Mouse (Mus musculus): ENCODE data around the gene Grb7. TPM values are rescaled to one million over a fixed set of nuclear protein-coding genes. Genes with fewer than 3 reads are reported as not detected.

Grb7 gene
- polyA plus RNA-seq, 2 experiments = 8.1 to 9.1 TPM

DNA sequence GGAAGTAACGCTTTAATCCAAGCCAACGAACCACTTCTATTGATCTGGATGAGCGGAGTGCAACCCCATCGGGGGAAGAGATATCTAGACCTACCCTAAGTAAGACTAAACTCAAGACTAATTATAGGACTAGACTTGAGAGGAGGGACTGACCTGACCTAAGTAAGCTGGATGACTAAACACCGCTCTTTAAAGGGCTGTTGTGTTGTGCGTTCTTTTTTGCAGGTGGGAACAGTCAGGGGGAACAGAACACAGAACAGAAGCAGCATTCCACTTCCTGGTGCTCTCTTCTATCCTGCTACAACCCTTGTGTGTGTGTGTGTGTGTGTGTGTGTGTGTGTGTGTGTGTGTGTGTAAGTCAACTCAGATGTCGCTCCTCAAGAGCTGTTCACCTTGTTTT lies 45.4 kb downstream of the Grb7 start:
- Histone ChIP-seq H3K4me2 (replicated peaks; ENCODE audit: low read depth, low read length, severe bottlenecking) (no peak overlapping the region), H3K4me1 (ENCODE audit: control insufficient read depth, insufficient read depth, low read length) (0 out of 2 replicates have a peak, but pooled peaks cover 4% of the 10 kb centered on the region), H3K9ac (ENCODE audit: low read depth, low read length, severe bottlenecking) (no peak overlapping the region), H3K9me3 (ENCODE audit: control insufficient read depth, low read length) (no peaks in the 10 kb centered on the region), H3K36me3 (ENCODE audit: control insufficient read depth, insufficient read depth, low read length) (no peaks in the 10 kb centered on the region), H3K4me3 (replicated peaks; ENCODE audit: low read length) (no peak overlapping the region), H3K27me3 (ENCODE audit: control insufficient read depth, insufficient read depth, low read length) (no peaks in the 10 kb centered on the region), H3K27ac (replicated peaks; ENCODE audit: low read depth, low read length) (no peak overlapping the region)
- DNase-seq (ENCODE audit: low spot score) (no peak), ATAC-seq (ENCODE audit: low FRiP score, low read depth) (no peak)
- TF ChIP-seq POLR2A (IDR thresholded peaks at IDR 0.05; ENCODE audit: borderline replicate concordance, extremely low read depth, insufficient read depth, insufficient read length) = no peak
- WGBS = 90% methylated on average over 7 of the region's 7 CpGs

DNA sequence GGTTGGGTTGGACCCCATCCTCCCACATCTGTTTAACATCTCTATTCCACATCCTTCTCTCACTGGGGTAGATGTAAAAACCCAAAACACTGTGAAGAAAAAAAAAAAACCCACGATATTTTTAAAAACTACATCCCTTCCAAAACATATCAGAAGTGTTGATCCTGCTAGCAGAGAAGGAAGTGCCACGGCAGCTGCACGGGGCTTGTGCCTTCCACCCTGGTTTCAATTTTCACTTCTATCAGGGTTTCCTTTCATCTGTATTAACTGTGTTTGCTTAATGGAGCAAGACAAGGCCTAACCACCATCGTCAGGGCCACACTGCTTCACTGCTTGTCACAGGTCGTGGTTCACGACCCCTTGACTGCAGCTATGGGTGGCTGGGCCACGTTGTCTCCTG lies 46.8 kb downstream of the Grb7 start:
- H3K4me3 ChIP-seq (replicated peaks; ENCODE audit: low read length) = no peak overlapping the region
- TF ChIP-seq POLR2A (IDR thresholded peaks at IDR 0.05; ENCODE audit: borderline replicate concordance, extremely low read depth, insufficient read depth, insufficient read length) = no peak
- H3K9ac ChIP-seq (ENCODE audit: low read depth, low read length, severe bottlenecking) = 0 out of 2 replicates have a peak overlapping the region, but pooled peaks have one; percentile 25
- H3K27ac ChIP-seq (replicated peaks; ENCODE audit: low read depth, low read length) = 0 out of 2 replicates have a peak overlapping the region, but pooled peaks have one; percentile 8
- H3K4me2 ChIP-seq (replicated peaks; ENCODE audit: low read depth, low read length, severe bottlenecking) = no peak overlapping the region
- H3K36me3 ChIP-seq (ENCODE audit: control insufficient read depth, insufficient read depth, low read length) = no peaks in the 10 kb centered on the region
- no peaks in the 10 kb centered on the region for H3K27me3 ChIP-seq (ENCODE audit: control insufficient read depth, insufficient read depth, low read length)
- no peak for DNase-seq (ENCODE audit: low spot score)
- no peaks in the 10 kb centered on the region for H3K9me3 ChIP-seq (ENCODE audit: control insufficient read depth, low read length)
- peaks cover 12% of the 10 kb centered on the region; the same call in 1 of the 2 replicates for H3K4me1 ChIP-seq (ENCODE audit: control insufficient read depth, insufficient read depth, low read length)
- 21% methylated on average over 7 of the region's 7 CpGs for WGBS
- no peak for ATAC-seq (ENCODE audit: low FRiP score, low read depth)

DNA sequence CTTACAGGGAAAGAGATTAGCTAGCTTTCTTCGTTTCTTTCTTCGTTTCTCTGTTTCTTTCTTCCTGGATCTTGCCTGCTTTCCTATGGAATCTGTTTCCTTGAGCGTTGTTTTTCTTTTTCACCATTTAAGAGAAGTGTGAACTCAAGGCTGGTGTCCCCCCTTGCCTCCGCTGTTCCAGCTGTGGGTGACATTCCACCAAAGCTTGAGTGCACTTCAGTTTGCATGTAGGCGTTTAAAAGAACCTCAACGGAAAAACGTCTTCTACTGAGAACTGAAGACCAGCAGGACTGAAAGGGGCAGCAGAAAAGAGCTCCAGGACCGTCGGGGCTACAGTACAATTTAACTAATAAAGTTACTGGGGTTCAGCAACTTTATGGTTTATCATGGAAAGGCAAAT lies 47.2 kb downstream of the Grb7 start:
- Histone ChIP-seq H3K9ac (ENCODE audit: low read depth, low read length, severe bottlenecking) (0 out of 2 replicates have a peak overlapping the region, but pooled peaks have one; percentile 25), H3K4me2 (replicated peaks; ENCODE audit: low read depth, low read length, severe bottlenecking) (no peak overlapping the region), H3K27me3 (ENCODE audit: control insufficient read depth, insufficient read depth, low read length) (no peaks in the 10 kb centered on the region), H3K27ac (replicated peaks; ENCODE audit: low read depth, low read length) (0 out of 2 replicates have a peak overlapping the region, but pooled peaks have one; percentile 8), H3K4me1 (ENCODE audit: control insufficient read depth, insufficient read depth, low read length) (peaks cover 12% of the 10 kb centered on the region; the same call in 1 of the 2 replicates), H3K9me3 (ENCODE audit: control insufficient read depth, low read length) (no peaks in the 10 kb centered on the region), H3K36me3 (ENCODE audit: control insufficient read depth, insufficient read depth, low read length) (no peaks in the 10 kb centered on the region), H3K4me3 (replicated peaks; ENCODE audit: low read length) (no peak overlapping the region)
- 63% methylated on average over 9 of the region's 9 CpGs for WGBS
- no peak for TF ChIP-seq POLR2A (IDR thresholded peaks at IDR 0.05; ENCODE audit: borderline replicate concordance, extremely low read depth, insufficient read depth, insufficient read length)
- ATAC-seq (ENCODE audit: low FRiP score, low read depth) (no peak), DNase-seq (ENCODE audit: low spot score) (no peak)

DNA sequence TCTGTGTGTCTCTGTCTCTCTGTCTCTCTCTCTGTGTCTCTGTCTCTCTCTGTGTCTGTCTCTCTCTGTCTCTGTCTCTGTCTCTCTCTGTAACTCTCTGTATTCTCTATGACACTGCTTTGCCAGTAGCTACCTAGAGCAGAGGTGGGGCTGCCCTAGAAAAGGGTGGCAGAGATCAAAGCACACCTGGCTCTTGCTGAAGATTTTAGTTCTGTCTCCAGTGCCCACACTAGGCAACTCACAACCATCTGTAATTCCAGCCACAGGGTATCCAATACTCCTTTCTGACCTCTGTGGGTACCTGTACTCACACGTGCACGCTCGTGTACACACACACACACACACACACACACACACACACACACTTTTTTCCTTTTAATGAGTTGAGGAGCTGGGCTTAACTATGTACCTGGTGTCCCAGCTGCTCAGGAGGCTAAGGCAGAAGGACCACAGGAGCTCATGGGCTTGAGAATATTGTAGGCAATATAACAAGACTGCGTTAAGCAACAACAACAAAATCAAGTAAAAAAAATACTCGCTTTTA lies 49.1 kb downstream of the Grb7 start:
- ATAC-seq (ENCODE audit: low FRiP score, low read depth) (no peak), DNase-seq (ENCODE audit: low spot score) (no peak)
- no peaks in the 10 kb centered on the region for H3K9me3 ChIP-seq (ENCODE audit: control insufficient read depth, low read length)
- no peak overlapping the region for H3K27ac ChIP-seq (replicated peaks; ENCODE audit: low read depth, low read length)
- TF ChIP-seq POLR2A (IDR thresholded peaks at IDR 0.05; ENCODE audit: borderline replicate concordance, extremely low read depth, insufficient read depth, insufficient read length) = no peak
- H3K4me3 ChIP-seq (replicated peaks; ENCODE audit: low read length) = no peak overlapping the region
- WGBS = 72% methylated on average over 5 of the region's 5 CpGs
- H3K36me3 ChIP-seq (ENCODE audit: control insufficient read depth, insufficient read depth, low read length) = no peaks in the 10 kb centered on the region
- peaks cover 12% of the 10 kb centered on the region; the same call in 1 of the 2 replicates for H3K4me1 ChIP-seq (ENCODE audit: control insufficient read depth, insufficient read depth, low read length)
- H3K9ac ChIP-seq (ENCODE audit: low read depth, low read length, severe bottlenecking) = no peak overlapping the region
- no peaks in the 10 kb centered on the region for H3K27me3 ChIP-seq (ENCODE audit: control insufficient read depth, insufficient read depth, low read length)
- H3K4me2 ChIP-seq (replicated peaks; ENCODE audit: low read depth, low read length, severe bottlenecking) = no peak overlapping the region

DNA sequence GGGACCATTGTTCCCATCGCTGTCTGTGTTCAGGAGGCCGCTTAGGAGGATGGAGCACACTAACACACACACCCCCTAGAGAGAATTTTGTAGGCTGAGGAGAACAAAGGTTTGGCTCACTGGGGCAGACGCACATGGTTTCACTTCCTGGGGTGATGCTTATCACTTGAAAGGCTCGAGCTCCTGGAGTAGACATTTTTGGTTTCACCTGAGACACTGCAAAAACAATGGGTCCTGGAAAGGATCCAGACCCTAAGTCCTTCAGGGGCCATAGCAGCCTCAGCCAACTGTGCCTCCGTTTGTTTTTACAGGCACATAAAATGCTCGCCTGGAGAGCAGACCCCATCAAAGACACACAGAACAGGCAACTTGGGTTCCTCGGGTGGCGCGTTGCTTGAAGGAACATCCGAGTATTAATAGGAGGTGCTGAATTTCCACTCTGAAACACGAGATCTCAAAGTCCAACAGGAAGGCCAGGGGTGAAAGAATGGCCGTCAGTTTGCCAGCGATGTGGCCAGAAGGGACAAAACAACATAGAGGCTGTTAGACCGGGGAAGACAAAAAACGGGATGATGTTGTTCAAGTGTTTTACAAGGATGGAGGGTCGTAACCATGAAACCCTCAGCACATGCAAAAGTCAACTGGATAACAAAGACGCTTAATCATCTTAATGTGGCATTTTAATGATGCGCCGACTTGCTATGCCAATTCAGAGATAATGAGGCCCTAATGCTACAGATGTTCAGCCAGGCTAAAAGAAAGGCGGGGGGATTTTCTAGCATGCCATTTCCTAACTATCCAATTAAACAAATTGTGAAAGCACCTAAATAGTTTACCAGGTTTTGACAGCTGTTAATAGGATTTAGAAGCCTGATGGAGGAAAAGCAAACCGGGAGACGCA lies 51.4 kb downstream of the Grb7 start:
- DNase-seq (ENCODE audit: low spot score) (peak; percentile 24), ATAC-seq (ENCODE audit: low FRiP score, low read depth) (no peak)
- no peak for TF ChIP-seq POLR2A (IDR thresholded peaks at IDR 0.05; ENCODE audit: borderline replicate concordance, extremely low read depth, insufficient read depth, insufficient read length)
- Histone ChIP-seq H3K4me2 (replicated peaks; ENCODE audit: low read depth, low read length, severe bottlenecking) (peak overlapping the region; percentile 25), H3K9me3 (ENCODE audit: control insufficient read depth, low read length) (no peaks in the 10 kb centered on the region), H3K4me3 (replicated peaks; ENCODE audit: low read length) (no peak overlapping the region), H3K4me1 (ENCODE audit: control insufficient read depth, insufficient read depth, low read length) (peaks cover 12% of the 10 kb centered on the region; the same call in 1 of the 2 replicates), H3K27ac (replicated peaks; ENCODE audit: low read depth, low read length) (no peak overlapping the region), H3K36me3 (ENCODE audit: control insufficient read depth, insufficient read depth, low read length) (no peaks in the 10 kb centered on the region), H3K9ac (ENCODE audit: low read depth, low read length, severe bottlenecking) (0 out of 2 replicates have a peak overlapping the region, but pooled peaks have one; percentile 4), H3K27me3 (ENCODE audit: control insufficient read depth, insufficient read depth, low read length) (no peaks in the 10 kb centered on the region)
- WGBS = 11% methylated on average over 22 of the region's 22 CpGs
